ENCODE assay signal across 24 mouse cellular contexts in the genomic region with DNA sequence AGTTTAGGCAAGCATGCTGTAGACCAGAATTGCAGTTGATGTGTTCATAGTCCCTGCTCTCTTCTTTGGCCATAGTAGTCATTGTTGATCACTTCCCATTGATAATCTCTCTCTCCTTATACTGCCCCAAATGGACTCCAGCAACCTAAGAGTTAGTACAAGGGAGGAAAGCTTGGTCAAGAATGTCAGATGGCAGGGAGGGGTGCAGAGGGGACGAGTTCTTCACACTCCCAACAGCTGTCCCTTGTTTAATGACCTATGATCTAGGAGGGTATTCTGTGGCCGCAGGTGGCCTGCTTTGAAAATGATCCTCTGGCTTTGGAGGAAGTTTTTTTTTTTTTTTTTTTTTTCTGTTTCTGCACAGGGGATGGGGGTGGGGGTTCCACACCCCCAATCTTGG.
"Had no signal": no experiment of that assay in that cellular context is flagged by ENCODE, and none has a peak within 500 bp of the region (broad histone marks: within the 10 kb centered on the region; RNA-seq: fewer than 3 reads in every experiment).

No protein-coding gene starts in this region.

- DNase-seq: forebrain, postnatal 0 days; gastrocnemius, postnatal 10 days; gastrocnemius, postnatal 36 days; heart, adult 11 months; heart, adult 2 months; heart, postnatal 14 days; heart, postnatal 36 days; kidney, adult 18-20 months; kidney, postnatal 10 days; kidney, postnatal 25 days; layer of hippocampus, adult 9-11 months; layer of hippocampus, postnatal 36 days; left cerebral cortex, postnatal 4 days had no signal

- H3K36me3 ChIP-seq: heart, embryonic 13.5 days; heart, embryonic 15.5 days; hindbrain, embryonic 13.5 days; hindbrain, embryonic 15.5 days; limb, embryonic 12.5 days; limb, embryonic 15.5 days; liver, embryonic 12.5 days had no signal

- H3K4me3 ChIP-seq: heart, adult 2 months; heart, embryonic 13.5 days; heart, embryonic 15.5 days; hindbrain, embryonic 13.5 days; hindbrain, embryonic 15.5 days; limb, embryonic 12.5 days; limb, embryonic 15.5 days; liver, embryonic 12.5 days had no signal

- H3K9me3 ChIP-seq: heart, embryonic 13.5 days; heart, embryonic 15.5 days; hindbrain, embryonic 13.5 days; hindbrain, embryonic 15.5 days; limb, embryonic 12.5 days; limb, embryonic 15.5 days; liver, embryonic 12.5 days had no signal

- H3K27ac ChIP-seq: heart, embryonic 13.5 days; heart, embryonic 15.5 days; hindbrain, embryonic 13.5 days; hindbrain, embryonic 15.5 days; hindbrain, postnatal 0 days; limb, embryonic 12.5 days; limb, embryonic 15.5 days; liver, embryonic 12.5 days; liver, embryonic 14.5 days had no signal

- H3K9ac ChIP-seq: forebrain, postnatal 0 days; heart, embryonic 13.5 days; heart, embryonic 15.5 days; hindbrain, embryonic 13.5 days; hindbrain, embryonic 15.5 days; limb, embryonic 12.5 days; limb, embryonic 15.5 days; liver, embryonic 12.5 days; liver, embryonic 14.5 days had no signal

- H3K4me2 ChIP-seq: heart, embryonic 11.5 days; heart, embryonic 13.5 days; heart, embryonic 15.5 days; hindbrain, embryonic 13.5 days; hindbrain, embryonic 15.5 days; limb, embryonic 12.5 days; limb, embryonic 15.5 days; liver, embryonic 12.5 days had no signal

- H3K27me3 ChIP-seq: heart, embryonic 13.5 days; heart, embryonic 15.5 days; hindbrain, embryonic 13.5 days; hindbrain, embryonic 15.5 days; limb, embryonic 12.5 days; limb, embryonic 15.5 days had no signal

- ATAC-seq: forebrain, postnatal 0 days; hindbrain, postnatal 0 days; intestine, embryonic 16.5 days; liver, embryonic 12.5 days had no signal
